Mouse (Mus musculus) WW6 (cell line): Measurements from ENCODE around the gene Gm9958.

Experiments used
- DNase-seq: peaks from one replicate; pipeline ENCODE4 v3.0.0-alpha.2; 2013; ENCODE audit warnings: low read depth, low spot score

Gm9958 gene

GRCm38 (mm10) chr5:90367067-90367303, at the start of gene Gm9958:
Gene Gm9958 (plus strand): TSS chr5:90367204.
- DNase-seq: no peak

GRCm38 (mm10) chr5:90331071-90331470, 35.9 kb upstream of the Gm9958 start:
- DNase-seq: no peak

GRCm38 (mm10) chr5:90332478-90332877, 34.5 kb upstream of the Gm9958 start:
- no peak for DNase-seq

DNA sequence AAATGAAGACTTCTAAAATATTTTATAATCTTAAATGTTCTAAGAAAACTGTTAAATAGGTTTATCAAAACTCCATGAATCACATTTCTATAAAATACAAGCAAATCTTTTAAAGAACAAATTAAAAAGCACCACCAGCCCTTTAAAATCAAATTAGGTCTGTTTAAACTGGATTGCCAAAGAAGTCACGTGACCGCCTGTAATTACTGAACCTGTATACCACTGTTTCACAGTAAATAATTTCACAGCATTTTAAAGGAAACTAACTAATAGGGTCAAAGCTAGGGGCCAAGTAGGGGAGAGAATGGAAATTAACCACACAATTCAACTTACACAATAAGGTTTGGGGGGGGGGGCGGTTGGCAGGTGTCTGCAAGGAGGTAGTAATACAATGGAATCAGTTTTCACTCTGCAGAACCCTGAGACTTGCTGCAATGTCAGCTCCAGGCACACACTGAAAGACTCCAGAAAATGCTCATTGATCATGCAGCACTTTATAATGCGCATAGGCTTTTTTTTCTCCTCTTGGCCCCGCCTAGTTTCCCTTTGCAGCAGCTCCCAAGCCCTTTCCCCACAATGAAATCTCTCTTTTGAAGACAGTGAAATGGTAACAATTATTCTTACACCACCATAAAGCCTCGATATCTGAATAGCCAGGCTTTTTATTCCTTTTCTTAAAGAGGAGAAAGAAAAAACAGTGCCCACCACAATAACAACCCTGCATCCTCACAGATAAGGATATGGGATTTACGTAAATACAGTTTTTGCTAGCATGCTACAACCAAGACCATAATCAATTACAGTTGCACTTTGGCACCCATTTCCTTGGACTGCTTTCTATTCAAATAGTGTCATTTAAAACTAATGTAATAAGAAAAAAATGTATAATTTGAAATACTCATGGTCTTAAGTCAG, 28.6 kb upstream of the Gm9958 start:
- no peak for DNase-seq

DNA sequence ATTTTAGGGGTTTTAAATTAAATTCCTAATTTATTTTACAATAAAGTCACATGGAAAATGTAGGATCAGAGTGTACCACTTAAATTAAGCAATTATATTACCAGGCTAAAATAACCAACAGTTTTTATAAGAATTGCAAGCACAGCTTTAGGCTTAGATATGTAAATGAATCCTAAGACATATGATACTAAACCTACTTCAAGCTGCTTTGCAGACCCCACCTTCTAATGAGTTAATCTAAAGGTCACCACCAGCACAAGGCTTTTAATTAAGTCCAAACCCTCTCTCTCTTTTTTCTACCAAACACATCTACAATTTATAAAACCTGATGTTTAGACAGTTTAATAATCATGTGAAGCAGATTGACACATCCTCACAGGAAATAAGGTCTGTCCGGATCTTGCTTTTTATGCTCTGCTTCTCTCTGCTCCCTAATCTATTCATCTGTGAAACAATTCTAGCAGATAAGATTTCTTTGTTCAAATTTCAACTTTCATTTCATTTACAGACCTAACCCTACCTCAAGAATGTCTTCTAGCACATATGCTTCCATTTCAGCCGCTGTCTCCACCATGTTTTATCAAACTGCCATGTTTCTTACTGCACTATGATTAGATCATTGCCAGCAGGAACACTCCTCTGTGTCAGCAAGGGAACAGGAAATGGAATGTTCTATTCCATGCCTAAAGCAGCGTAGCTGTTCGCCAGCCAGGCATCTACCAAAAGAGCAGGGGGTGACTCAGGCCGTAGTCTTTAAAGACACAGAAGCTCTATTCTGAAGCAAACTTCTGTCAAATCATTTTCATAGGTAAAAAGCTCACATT, 27.7 kb upstream of the Gm9958 start:
- no peak for DNase-seq

DNA sequence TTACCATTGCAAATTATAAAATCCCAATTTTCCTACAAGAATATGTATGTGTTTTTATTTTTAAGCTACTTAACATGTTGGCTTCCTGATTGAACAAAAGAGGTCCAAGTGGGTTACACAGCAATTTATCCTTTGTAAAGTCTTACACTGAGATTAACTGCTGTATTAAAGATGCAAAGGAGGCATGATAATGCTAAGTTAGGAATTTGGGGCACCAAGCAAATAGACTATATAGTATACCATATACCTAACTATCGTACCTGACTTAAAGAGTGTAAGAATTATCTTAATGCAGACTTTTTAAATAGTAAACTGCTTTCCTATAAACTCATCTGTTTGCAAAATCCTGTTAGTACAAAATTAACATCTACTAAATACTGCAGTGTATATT, 27.1 kb upstream of the Gm9958 start:
- DNase-seq: no peak

DNA sequence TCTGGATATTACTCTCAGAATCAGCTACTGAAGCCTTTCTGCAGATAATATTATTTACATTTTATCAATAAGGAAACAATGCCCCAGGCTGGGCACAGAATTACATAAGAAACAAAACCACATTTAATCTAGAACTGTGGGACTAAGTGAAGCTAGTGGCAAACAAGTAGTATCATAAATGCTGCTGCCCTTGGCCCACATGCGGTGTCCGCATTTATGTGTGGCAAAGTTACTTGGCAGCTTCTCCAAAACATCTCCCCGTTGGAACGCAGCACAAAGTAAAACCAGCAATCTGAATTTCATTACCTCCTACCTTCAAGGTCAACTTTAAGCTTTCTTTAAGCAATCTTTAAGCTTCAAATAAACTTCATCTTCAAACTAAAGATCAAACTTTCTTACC, 26.2 kb upstream of the Gm9958 start:
- no peak for DNase-seq

DNA sequence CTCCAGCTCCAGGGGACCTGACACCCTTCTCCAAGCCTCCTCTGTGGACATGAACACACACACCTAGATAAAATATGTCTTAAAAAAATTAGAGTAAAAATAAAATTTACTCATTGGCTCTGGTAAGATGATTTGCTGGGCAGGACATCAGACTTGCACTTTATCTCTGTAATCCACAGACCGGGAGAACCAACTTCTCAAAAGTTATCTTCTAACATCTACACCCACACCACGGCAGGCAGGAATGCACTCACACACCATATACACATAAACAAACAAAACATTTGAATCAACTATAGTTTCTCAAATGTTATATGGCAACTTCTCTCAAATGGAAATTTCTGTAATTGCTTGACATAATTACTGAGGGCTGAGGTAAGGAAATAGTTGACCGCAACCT, 20.1 kb upstream of the Gm9958 start:
- no peak for DNase-seq

DNA sequence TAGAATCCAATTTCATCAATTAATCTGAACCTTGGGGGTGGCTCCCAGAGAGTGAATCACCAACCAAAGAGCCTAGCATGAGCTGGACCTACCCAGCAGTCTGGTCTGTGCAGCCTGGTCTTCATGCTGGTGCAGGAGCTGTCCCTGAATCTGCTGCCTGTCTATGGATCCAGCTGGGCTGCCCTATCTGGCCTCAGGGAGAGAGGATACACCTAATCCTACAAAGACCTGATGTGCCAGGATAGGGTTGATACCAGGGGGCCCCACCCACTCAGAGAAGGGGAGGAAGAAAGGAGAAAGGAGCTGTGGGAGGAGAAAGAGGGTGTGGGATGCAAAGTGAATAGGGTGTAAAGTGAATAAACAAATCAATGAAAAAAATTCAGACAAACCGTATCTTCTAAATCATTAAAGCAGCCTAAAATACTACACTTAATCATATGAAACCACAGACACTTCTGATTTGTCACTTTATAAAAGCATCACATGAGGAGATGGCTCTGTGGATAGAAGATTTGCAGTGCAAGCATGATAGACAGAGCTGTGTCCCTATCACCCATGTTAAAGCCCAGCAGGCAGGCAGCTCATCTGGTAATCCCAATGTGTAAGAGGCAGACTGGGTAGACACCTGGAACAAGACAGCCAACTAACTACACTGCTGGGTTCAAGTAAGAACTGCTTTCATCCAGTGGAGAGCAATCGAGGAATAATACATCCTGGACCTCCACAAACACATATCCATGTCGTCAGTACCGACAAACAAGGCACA, 13.3 kb upstream of the Gm9958 start:
- DNase-seq: no peak

DNA sequence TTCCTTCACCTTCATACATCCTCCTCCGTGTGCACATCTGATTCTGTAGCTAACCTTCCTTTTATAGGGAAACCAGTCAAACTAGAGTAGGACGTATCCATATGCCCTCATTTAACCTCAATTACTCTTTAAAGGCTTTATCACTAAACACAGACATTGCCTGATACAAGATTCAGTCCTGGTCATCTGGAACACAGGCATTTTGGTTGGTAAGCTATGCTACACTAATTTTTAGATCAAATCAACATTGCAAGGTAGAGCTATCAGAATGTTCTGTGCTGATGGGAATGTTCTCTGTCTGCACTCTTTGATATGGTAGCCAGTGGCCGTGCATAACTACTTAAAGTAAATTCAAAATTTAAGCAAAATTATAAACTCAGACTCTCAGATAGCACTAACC, 11.2 kb upstream of the Gm9958 start:
- DNase-seq: no peak

DNA sequence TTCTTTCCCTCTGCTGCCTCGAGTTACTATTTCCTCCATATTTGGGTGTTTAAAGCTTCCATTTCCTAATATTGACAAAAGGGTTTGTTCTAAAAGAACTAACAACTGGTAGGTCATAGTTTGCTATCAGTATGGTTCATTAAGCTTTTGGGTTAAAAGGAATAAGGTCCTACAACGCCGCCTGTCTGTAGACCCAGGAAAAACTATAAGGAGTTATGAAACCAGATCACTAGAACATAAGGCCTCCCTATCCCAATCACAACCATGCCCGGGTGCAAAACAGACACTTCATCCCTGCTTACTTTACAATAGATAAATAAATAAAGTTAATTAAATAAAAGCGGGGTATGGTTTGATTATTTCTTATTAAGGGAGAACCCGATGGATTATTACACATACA, 2.5 kb upstream of the Gm9958 start:
- DNase-seq: no peak

DNA sequence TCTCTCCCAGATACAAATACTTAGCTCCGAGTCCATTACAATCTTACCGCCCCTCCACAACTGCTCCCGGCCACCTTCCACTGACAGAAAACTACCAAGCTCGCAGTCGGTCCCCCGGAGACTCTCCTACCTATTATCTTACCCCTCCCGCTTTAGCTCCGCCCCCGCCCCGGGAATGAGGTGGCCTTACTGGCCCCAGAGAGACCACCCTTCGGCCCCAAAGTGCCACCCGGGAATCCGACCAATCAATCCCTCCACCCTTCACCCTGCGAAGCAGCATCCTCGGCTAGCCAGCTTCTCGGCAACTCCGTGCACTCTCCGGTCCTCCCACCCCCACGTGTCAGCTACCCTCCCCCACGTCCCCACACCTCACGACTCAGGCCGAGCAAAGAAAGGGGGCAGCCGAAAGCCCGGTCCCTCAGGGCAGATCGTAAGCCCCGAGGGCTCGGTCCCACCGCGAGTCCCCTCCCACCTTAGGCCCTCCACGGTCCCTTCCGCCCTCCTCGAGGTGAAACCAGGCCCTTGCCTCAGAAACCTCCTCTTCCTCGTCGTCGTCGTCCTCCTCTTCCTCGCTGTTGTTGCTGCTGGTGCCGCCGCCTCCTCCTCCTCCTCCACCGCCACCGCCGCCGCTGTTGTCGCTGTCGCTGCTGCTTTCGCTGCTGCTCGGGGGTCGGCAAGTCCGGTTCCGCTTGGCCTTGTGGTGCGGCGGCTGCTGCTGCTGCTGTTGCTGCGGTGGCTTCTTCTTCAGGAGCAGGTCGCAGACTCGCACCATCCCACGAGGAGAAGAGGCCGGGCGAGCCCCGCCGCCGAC, 1.7 kb upstream of the Gm9958 start:
- DNase-seq: peak; percentile 20

- peak; percentile 75 for DNase-seq
These were observed 610 bp upstream of the Gm9958 start, which contains the start of gene Ankrd17 for GRCm38 (mm10) chr5:90366121-90367066. Gene Ankrd17 (minus strand): TSS chr5:90366577.

- no peak for DNase-seq
These were observed 3.4 kb downstream of the Gm9958 start for GRCm38 (mm10) chr5:90370401-90370800.

- DNase-seq: no peak
These were observed 6.7 kb downstream of the Gm9958 start for GRCm38 (mm10) chr5:90373708-90374107.

GRCm38 (mm10) chr5:90381458-90381857, 14.5 kb downstream of the Gm9958 start:
- DNase-seq: no peak

GRCm38 (mm10) chr5:90383080-90383479, 16.1 kb downstream of the Gm9958 start:
- peak; percentile 33 for DNase-seq

DNA sequence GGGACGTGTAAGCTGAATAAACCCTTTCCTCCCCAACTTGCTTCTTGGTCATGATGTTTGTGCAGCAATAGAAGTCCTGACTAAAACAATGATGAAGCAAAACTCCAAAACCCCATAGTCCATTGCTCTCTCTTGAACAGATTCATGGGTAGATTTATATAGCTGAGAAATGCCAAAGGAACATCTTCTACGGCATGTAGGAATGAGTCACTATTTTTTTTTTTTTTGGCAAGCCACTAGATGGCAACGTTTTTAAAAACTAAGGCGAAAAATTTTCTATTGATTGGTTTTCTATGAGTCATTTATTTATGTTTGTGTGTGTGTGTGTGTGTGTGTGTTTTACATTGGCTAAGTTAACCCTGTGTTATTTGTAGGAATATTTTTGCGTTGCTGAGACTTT, 26.8 kb downstream of the Gm9958 start:
- no peak for DNase-seq

GRCm38 (mm10) chr5:90394322-90394721, 27.3 kb downstream of the Gm9958 start:
- no peak for DNase-seq

GRCm38 (mm10) chr5:90396817-90397216, 29.8 kb downstream of the Gm9958 start:
- no peak for DNase-seq
